ENCODE assay signal across 8 mouse cellular contexts in the genomic region with DNA sequence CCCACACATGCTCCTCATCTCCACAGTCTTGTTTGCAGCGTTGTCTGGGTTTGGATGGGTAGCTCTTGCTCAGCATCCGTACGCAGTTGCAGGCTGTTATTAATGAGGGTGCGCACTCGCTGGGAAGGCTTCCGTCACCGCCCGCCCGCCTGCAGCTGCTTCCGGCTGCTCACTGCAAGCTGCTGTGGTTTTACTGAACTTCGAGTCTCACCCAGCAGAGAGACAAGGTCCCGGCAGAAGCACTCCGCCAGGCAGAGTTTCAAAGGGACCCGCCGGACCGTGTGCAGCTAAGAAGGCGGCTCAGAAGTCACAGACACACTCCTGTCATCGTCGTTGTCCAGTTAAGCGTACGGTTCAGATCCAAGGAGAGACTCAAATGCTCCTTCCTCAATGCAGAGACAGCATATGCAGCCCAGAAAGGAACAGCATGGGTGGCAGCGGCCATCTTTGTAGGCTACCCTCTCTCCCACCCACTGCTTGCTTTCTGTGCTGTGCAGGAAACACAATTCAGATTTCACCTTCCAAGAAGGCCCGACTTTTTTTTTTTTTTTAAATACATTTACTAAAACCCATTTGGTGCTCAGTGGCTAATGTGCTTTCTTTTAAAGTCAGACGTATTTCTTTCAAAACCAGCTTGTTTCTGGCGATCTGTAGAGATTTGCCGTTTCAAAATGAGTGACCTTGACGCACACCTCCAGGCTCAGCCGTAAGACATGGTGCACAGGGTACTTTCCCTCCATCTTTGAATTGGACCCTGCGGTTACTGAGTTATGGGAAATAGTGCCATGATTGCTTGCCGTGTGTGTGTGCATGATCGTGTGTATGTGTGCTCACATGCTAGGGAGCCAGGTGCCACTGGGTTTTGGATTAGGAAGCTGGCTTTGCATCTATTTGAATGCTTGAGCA.
DNase-seq lines count a peak whose midpoint lies in the region; ATAC-seq lines count a peak whose summit lies in the region.

No protein-coding gene starts in this region.

- H3K27ac ChIP-seq in neural tube, embryonic 15.5 days (replicated peaks) = 0 out of 2 replicates have a peak overlapping the region, but pooled peaks have one; percentile 5
- H3K27ac ChIP-seq in macrophage = peak overlapping the region; percentile 25; the same call in 1 of the 2 replicates

- H3K79me2 ChIP-seq in macrophage (ENCODE audit: inconsistent target) = no peaks in the 10 kb centered on the region

- peaks cover 20% of the 10 kb centered on the region for H3K4me1 ChIP-seq in neural tube, embryonic 15.5 days

- no peak overlapping the region for H3K9ac ChIP-seq in neural tube, embryonic 15.5 days (replicated peaks)

- ATAC-seq in neural tube, embryonic 15.5 days (ENCODE audit: low FRiP score) = no peak

- no peak overlapping the region for H3K4me2 ChIP-seq in neural tube, embryonic 15.5 days

- DNase-seq in cerebellum, postnatal 10 days = peak; percentile 54 to 59
- DNase-seq in cerebellum, adult 11 months = no peak
- no peak for DNase-seq in neural tube, embryonic 10.5 days (ENCODE audit: extremely low spot score, low spot score)
- peak; percentile 84 for DNase-seq in thymus, postnatal 4 days
- no peak for DNase-seq in adrenal gland, adult 8-10 months
- no peak for DNase-seq in adrenal gland, postnatal 25 days

- H3K27me3 ChIP-seq in neural tube, embryonic 15.5 days (replicated peaks) = no peaks in the 10 kb centered on the region

- H3K36me3 ChIP-seq in neural tube, embryonic 15.5 days = no peaks in the 10 kb centered on the region
- H3K36me3 ChIP-seq in macrophage (ENCODE audit: inconsistent target) = no peaks in the 10 kb centered on the region

- WGBS in neural tube, embryonic 15.5 days = 84% methylated on average over 31 of the region's 31 CpGs
- 88% methylated on average over 29 of the region's 31 CpGs for WGBS in macrophage (ENCODE audit: missing documents)

- no peaks in the 10 kb centered on the region for H3K9me3 ChIP-seq in neural tube, embryonic 15.5 days (replicated peaks)

- no peak overlapping the region for H3K4me3 ChIP-seq in neural tube, embryonic 15.5 days (replicated peaks)
- H3K4me3 ChIP-seq in macrophage (ENCODE audit: inconsistent target) = no peak overlapping the region

Comparison
In these comparisons a context has a peak if more than half of its experiments do, and no peak if none do; other contexts are left out.
1. DNase-seq: peak in cerebellum, postnatal 10 days (2 of 2) and thymus, postnatal 4 days (single experiment); none in cerebellum, adult 11 months (single experiment), neural tube, embryonic 10.5 days (single experiment), adrenal gland, adult 8-10 months (single experiment) and adrenal gland, postnatal 25 days (single experiment).